Mouse (Mus musculus) stomach, embryonic 14.5 days (tissue): Measurements from ENCODE around the gene Gm49711. TPM values are rescaled to one million over a fixed set of nuclear protein-coding genes. Genes with fewer than 3 reads are reported as not detected.

Experiments used
- ATAC-seq: fragments of 200-750 bp; cut with Nextera tagmentation; 2 replicates; pipeline ENCODE4 v1.8.0; 2017; ENCODE audit warnings: low read depth, moderate TSS enrichment; ENCODE audit not compliant: insufficient number of reproducible peaks, insufficient read depth, low FRiP score
- H3K27ac ChIP-seq: fragments of 300-500 bp; sonication (generic); 2 replicates; pipeline ENCODE4 v1.5.1; 2014; ENCODE audit warnings: mild to moderate bottlenecking, low read length, moderate library complexity, mixed read lengths
- H3K27me3 ChIP-seq: fragments of 300-500 bp; sonication (generic); 2 replicates; pipeline ENCODE4 v1.6.1; 2014; ENCODE audit warnings: low read length, control low read depth, mixed read lengths; ENCODE audit not compliant: control insufficient read depth, insufficient read depth
- H3K36me3 ChIP-seq: fragments of 300-500 bp; sonication (generic); 2 replicates; pipeline ENCODE4 v1.6.1; 2014; ENCODE audit warnings: mild to moderate bottlenecking, control low read depth, low read length, moderate library complexity, mixed read lengths; ENCODE audit not compliant: control insufficient read depth, insufficient read depth
- H3K4me1 ChIP-seq: fragments of 300-500 bp; sonication (generic); 2 replicates; pipeline ENCODE4 v1.6.1; 2014; ENCODE audit warnings: low read length, control low read depth, mixed read lengths; ENCODE audit not compliant: control insufficient read depth, insufficient read depth
- H3K4me2 ChIP-seq: fragments of 300-500 bp; sonication (generic); replicated peaks from 2 replicates; pipeline ENCODE4 v1.6.1; 2014; ENCODE audit warnings: low read depth, low read length, control low read depth
- H3K4me3 ChIP-seq: fragments of 300-500 bp; sonication (generic); 2 replicates; pipeline ENCODE4 v1.5.1; 2014; ENCODE audit warnings: low read depth, low read length, control low read depth
- H3K9ac ChIP-seq: fragments of 300-500 bp; sonication (generic); replicated peaks from 2 replicates; pipeline ENCODE4 v1.6.1; 2014; ENCODE audit warnings: low read depth, mild to moderate bottlenecking, control low read depth, low read length, moderate library complexity, mixed read lengths
- H3K9me3 ChIP-seq: fragments of 300-500 bp; sonication (generic); 2 replicates; pipeline ENCODE4 v1.6.1; 2016; ENCODE audit warnings: low read depth, low read length, control low read depth; ENCODE audit not compliant: control insufficient read depth
- WGBS: fragments of 180-500 bp; shearing (Covaris S2); extraction: QIAGEN DNeasy Blood & Tissue Kit; methylation state at CpG from one replicate; pipeline ENCODE4 v1.1.7; 2014; 5-methylcytosine and 5-hydroxymethylcytosine counted together
- polyA plus RNA-seq: library from polyadenylated mRNA; unstranded; fragments of >200 nt; fragmentation: Nextera tagmentation; extraction: Ambion mirVana; gene quantifications from 2 replicates; pipeline ENCODE4 v1.2.1, GENCODE M21; 2014

The Gm49711 gene
- polyA plus RNA-seq, 1 experiment from 2014 or later = not detected

- Histone ChIP-seq H3K27me3 (no peaks in the 10 kb centered on the region), H3K36me3 (no peaks in the 10 kb centered on the region), H3K9ac (no peak overlapping the region), H3K4me3 (no peak overlapping the region), H3K27ac (no peak overlapping the region), H3K4me2 (no peak overlapping the region), H3K4me1 (peaks cover 3% of the 10 kb centered on the region; the same call in 1 of the 2 replicates), H3K9me3 (no peaks in the 10 kb centered on the region)
- no peak; the same call in 1 of the 2 replicates for ATAC-seq
- WGBS = 64% methylated on average over 9 of the region's 9 CpGs
Measured at GRCm38 (mm10) chr16:92117337-92118209, 59.5 kb downstream of the Gm49711 start.

GRCm38 (mm10) chr16:92119013-92119515 lies 60.9 kb downstream of the Gm49711 start:
- ATAC-seq = no peak
- Histone ChIP-seq H3K4me1 (peaks cover 3% of the 10 kb centered on the region; the same call in 1 of the 2 replicates), H3K4me3 (no peak overlapping the region), H3K9me3 (no peaks in the 10 kb centered on the region), H3K36me3 (no peaks in the 10 kb centered on the region), H3K9ac (no peak overlapping the region), H3K27ac (no peak overlapping the region), H3K27me3 (no peaks in the 10 kb centered on the region), H3K4me2 (no peak overlapping the region)
- 62% methylated on average over 13 of the region's 13 CpGs for WGBS

- Histone ChIP-seq H3K9ac (no peak overlapping the region), H3K4me3 (no peak overlapping the region), H3K27me3 (no peaks in the 10 kb centered on the region), H3K36me3 (no peaks in the 10 kb centered on the region), H3K4me2 (no peak overlapping the region), H3K4me1 (no peaks in the 10 kb centered on the region), H3K27ac (no peak overlapping the region), H3K9me3 (peaks cover 4% of the 10 kb centered on the region; the same call in 1 of the 2 replicates)
- 78% methylated on average over 17 of the region's 17 CpGs for WGBS
- ATAC-seq = no peak
Measured at GRCm38 (mm10) chr16:92120899-92121531, 62.9 kb downstream of the Gm49711 start.

GRCm38 (mm10) chr16:92127226-92127625 lies 69.1 kb downstream of the Gm49711 start:
- H3K9me3 ChIP-seq = peaks cover 4% of the 10 kb centered on the region; the same call in 1 of the 2 replicates
- ATAC-seq = no peak
- WGBS = 42% methylated on average over 4 of the region's 4 CpGs
- no peak overlapping the region for H3K9ac ChIP-seq
- no peak overlapping the region for H3K4me3 ChIP-seq
- no peak overlapping the region for H3K4me2 ChIP-seq
- H3K27ac ChIP-seq = no peak overlapping the region
- H3K36me3 ChIP-seq = no peaks in the 10 kb centered on the region
- H3K27me3 ChIP-seq = no peaks in the 10 kb centered on the region
- no peaks in the 10 kb centered on the region for H3K4me1 ChIP-seq

- H3K36me3 ChIP-seq = no peaks in the 10 kb centered on the region
- H3K27ac ChIP-seq = no peak overlapping the region
- H3K9me3 ChIP-seq = peaks cover 4% of the 10 kb centered on the region; the same call in 1 of the 2 replicates
- ATAC-seq = no peak
- H3K4me3 ChIP-seq = no peak overlapping the region
- no peaks in the 10 kb centered on the region for H3K4me1 ChIP-seq
- no peak overlapping the region for H3K4me2 ChIP-seq
- H3K9ac ChIP-seq = no peak overlapping the region
- 80% methylated on average over 5 of the region's 5 CpGs for WGBS
- no peaks in the 10 kb centered on the region for H3K27me3 ChIP-seq
Measured at GRCm38 (mm10) chr16:92127666-92128065, 69.5 kb downstream of the Gm49711 start.

- no peaks in the 10 kb centered on the region for H3K27me3 ChIP-seq
- H3K4me3 ChIP-seq = no peak overlapping the region
- WGBS = 91% methylated on average over 8 of the region's 8 CpGs
- H3K27ac ChIP-seq = no peak overlapping the region
- H3K9me3 ChIP-seq = no peaks in the 10 kb centered on the region
- no peaks in the 10 kb centered on the region for H3K36me3 ChIP-seq
- no peak overlapping the region for H3K9ac ChIP-seq
- no peak for ATAC-seq
- no peaks in the 10 kb centered on the region for H3K4me1 ChIP-seq
- H3K4me2 ChIP-seq = no peak overlapping the region
Measured at GRCm38 (mm10) chr16:92129843-92130242, 71.7 kb downstream of the Gm49711 start.

- H3K9ac ChIP-seq = no peak overlapping the region
- H3K4me1 ChIP-seq = no peaks in the 10 kb centered on the region
- 81% methylated on average over 4 of the region's 4 CpGs for WGBS
Measured at GRCm38 (mm10) chr16:92132511-92132910, 74.4 kb downstream of the Gm49711 start.

GRCm38 (mm10) chr16:92134148-92134764 lies 76.1 kb downstream of the Gm49711 start:
- whole genome bisulfite sequencing = 75% methylated on average over 11 of the region's 11 CpGs
- H3K4me2 ChIP-seq = no peak overlapping the region
- no peak for ATAC-seq
- H3K36me3 ChIP-seq = no peaks in the 10 kb centered on the region
- no peak overlapping the region for H3K27ac ChIP-seq
- H3K27me3 ChIP-seq = no peaks in the 10 kb centered on the region
- H3K4me3 ChIP-seq = no peak overlapping the region
- no peak overlapping the region for H3K9ac ChIP-seq
- H3K4me1 ChIP-seq = no peaks in the 10 kb centered on the region
- H3K9me3 ChIP-seq = no peaks in the 10 kb centered on the region

More at GRCm38 (mm10) chr16:92132511-92132910, 74.4 kb downstream of the Gm49711 start:
- H3K36me3 ChIP-seq = no peaks in the 10 kb centered on the region
- H3K4me2 ChIP-seq = no peak overlapping the region
- ATAC-seq = no peak
- H3K9me3 ChIP-seq = no peaks in the 10 kb centered on the region
- H3K27ac ChIP-seq = no peak overlapping the region
- no peaks in the 10 kb centered on the region for H3K27me3 ChIP-seq
- no peak overlapping the region for H3K4me3 ChIP-seq
